Mouse (Mus musculus) embryo, embryonic 9.5 days (tissue): ENCODE measurements around the gene Nfkbie.
A peak's percentile ranks its signal among the peaks of the same experiment; 100 is the strongest.

ENCODE experiments used
- DNase-seq: peaks from one replicate; pipeline ENCODE4 v3.0.0-alpha.2; 2017; ENCODE audit errors: extremely low spot score

The Nfkbie gene

DNA sequence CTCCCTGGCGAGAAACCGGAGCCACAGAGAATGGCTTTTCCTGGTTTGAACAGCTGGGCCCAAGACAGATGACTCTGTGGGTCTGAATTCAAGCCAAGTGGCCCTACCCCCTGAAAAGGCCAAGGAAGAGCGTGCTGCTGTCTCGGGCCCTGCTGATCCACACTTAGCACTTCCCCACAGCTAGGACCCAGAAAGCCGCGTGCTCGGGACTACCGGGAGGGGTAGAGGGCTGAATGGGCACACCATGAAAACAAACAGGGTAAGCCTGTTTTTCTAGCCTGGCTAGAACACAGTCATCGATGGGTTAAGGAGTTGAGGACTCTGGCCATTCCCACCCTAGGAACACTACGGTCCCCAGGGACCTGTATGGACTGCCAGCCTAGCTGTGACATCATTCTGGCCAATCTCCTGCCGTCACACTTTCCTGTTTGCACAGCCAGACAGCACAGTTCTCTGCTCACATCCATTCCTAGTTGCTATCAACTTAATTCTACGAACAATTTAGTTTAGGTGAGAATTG lies 25.5 kb downstream of the Nfkbie start:
- no peak for DNase-seq

GRCm38 (mm10) chr17:45581567-45581983 lies 26.1 kb downstream of the Nfkbie start:
- DNase-seq = peak; percentile 74

- DNase-seq = no peak
These were observed 26.7 kb downstream of the Nfkbie start for GRCm38 (mm10) chr17:45582188-45582587.

DNA sequence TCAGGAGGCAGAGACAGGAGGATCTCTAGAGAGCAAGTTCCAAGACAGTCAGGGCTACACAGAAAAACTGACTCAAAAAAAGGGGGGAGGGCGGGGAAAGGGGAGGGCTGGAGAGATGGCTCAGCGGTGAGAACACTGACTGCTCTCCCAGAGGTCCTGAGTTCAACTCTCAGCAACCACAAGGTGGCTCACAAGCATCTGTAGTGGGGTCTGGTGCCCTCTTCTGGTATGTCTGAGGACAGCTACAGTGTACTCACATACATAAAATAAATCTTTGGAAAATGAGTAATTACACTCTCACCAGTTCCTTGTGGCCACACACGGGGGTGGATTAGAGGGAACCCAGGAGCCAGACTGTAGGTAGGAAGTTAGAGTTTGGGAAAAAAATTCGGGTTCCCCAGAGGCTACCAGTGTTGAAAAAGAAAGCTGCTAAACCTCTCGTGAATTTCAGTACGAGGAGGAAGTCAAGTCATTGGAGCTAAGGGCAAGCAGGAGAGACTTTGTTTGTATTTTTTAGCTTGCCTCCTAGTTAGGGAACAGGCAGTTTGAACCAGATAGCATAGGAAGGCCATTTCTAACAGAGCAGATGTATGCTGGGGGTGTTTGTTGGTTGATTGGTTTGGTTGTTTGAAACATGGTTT lies 27.3 kb downstream of the Nfkbie start:
- DNase-seq = no peak

- DNase-seq = peak; percentile 72
These were observed 28.8 kb downstream of the Nfkbie start for GRCm38 (mm10) chr17:45584096-45584896.

DNA sequence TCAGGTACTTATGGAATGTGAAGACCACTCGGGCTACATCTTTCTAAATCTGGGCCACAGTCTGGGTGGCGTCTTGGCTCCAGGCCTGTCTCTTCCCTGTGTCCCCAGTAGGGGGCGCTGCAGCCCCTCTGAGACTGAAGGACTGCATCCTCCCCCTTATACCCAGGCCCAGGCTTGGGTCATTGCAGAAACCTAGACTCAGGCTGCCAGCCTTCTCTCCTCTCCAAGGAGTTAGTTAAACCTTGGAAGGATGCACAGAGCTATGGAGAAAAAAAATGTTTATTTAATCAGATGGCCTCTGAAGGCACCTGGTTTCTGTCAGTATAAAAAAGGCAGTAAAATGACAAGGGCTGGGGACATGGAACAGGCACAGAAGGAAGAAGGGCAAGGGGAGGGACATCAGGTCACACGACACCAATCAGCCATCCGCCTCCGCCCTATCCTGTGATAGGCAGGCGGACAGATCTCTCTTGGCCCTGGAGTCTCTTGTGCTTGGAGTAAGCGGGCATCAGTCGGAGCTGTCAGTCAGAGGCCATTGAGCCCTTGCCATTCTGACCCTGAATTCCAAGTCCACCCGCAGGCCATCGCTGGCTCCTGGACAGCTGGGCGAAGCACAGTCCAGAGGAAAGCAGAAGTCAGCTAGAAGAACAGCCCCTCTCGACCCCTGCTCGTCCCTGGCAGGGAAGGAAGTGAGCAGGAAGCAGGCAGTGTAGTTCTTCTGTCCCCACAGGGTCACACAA lies 29.6 kb downstream of the Nfkbie start:
- DNase-seq = peak; percentile 86

DNA sequence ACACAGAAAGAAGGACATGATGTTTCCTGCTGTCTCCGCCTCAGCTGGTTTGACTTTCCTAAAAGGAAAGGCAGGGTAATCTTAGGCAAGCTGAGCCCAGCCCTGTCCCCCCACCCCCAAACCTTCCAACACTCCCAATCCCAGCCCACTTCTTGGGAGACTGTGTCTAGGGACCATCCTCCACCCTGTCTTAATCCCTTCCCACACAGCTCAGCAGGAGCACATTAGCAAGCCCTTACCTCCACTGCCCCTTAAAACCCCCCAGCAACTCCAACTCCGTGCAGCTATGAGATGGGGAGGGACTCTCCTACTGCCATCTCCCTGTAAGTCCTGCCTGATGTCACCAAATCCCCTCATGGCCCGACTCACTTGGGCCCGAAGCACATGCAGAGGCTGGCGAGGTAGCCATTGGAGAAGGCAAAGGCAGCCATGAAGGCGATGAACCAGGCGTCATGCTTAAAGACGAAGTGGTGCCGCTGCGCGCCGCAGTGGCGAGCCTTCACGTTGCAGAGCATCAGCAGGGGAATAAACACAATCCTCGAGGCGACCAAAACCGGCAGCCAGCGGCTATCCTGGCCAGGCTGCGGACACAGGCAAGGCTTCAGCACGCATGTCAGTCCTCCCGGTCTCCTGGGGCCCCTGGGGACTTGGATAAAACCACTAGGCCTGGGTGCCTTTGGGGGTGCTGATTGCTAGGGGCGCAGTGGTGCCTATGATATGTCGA lies 30.4 kb downstream of the Nfkbie start:
- no peak for DNase-seq

- no peak for DNase-seq
These were observed 30.9 kb downstream of the Nfkbie start for GRCm38 (mm10) chr17:45586449-45586837.

- DNase-seq = no peak
These were observed 32.9 kb downstream of the Nfkbie start for GRCm38 (mm10) chr17:45588370-45588769.

DNA sequence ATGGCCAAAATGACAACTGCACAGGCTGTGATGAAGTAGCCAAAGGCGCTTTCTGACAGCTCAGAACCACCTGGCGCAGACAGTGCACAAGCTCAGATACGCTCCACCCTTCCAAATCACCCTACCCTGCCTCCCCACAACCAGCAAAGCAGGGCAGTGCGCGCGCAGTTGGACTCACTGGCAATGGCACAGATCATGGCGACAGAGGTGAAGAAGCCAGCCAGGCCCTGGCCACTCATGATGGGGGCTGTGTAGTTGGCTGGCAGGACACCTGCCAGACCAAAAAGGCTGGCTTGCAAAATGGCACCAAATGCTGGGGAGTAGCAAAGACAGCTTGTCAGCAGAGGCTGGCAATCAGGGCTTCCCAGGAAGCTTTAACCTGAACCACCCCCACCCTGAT lies 33.7 kb downstream of the Nfkbie start:
- no peak for DNase-seq

- DNase-seq = no peak
These were observed 34.3 kb downstream of the Nfkbie start for GRCm38 (mm10) chr17:45589844-45590243.

DNA sequence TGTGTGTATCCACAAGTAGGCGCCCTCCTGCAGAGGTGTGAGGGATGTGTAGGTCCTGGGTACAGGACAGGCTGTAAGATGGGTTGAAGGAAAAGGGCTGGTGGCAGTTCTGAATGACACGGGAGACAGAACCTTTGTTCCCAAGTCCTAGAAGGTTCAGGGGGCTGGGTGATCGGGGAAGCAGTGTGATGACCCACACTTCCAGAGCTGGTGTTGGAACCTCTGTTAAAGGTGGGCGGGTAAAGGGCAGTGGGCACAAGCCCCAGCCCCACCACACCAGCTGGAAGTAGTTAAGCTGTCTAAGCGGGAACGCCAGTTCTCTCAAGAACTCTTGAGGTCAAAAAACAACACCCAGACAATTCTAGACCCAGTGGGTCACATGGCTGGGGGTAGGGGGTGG lies 34.9 kb downstream of the Nfkbie start:
- DNase-seq = no peak

- no peak for DNase-seq
These were observed 36.5 kb downstream of the Nfkbie start for GRCm38 (mm10) chr17:45591701-45592605.

- no peak for DNase-seq
These were observed 37.3 kb downstream of the Nfkbie start for GRCm38 (mm10) chr17:45592606-45593431.

DNA sequence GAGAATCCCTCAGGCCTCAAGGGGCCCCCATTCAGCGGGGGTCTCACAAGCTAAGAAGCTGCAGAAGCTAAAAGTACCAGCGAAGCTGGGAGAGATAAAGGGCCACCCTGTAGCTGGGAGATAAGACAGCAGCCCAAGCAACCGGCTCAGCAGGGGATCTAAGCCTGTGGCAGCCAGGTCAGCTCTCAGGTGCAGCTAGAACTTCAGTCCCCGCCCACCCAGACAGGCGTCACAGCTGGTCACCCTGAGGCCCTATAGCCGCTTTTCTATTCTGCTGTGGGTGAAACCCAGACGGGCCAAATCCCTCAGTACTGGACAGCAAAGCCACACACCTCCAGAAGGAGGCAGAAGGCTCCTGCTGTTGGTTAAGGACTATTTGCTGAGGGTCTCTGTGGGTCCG lies 38.0 kb downstream of the Nfkbie start:
- DNase-seq = no peak

DNA sequence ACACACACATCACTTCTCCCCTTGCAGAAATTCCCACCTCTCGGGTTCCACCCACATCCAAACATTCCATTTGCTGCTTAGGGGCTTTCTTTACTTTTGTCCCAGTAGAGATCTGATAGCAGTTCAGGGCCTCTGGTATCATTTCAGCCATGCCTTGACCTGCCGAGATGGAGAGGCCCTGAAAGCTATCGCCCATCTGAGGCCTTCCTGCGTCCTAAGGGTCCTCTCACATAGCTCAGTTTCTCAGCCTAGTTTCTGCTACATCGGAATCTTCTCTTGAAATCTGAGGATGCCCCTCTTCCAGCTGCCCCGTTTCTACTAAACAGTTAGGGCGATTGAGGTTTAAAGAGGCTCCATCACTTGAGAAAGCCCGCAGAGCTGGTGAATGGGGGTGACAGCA lies 38.7 kb downstream of the Nfkbie start:
- DNase-seq = no peak

DNA sequence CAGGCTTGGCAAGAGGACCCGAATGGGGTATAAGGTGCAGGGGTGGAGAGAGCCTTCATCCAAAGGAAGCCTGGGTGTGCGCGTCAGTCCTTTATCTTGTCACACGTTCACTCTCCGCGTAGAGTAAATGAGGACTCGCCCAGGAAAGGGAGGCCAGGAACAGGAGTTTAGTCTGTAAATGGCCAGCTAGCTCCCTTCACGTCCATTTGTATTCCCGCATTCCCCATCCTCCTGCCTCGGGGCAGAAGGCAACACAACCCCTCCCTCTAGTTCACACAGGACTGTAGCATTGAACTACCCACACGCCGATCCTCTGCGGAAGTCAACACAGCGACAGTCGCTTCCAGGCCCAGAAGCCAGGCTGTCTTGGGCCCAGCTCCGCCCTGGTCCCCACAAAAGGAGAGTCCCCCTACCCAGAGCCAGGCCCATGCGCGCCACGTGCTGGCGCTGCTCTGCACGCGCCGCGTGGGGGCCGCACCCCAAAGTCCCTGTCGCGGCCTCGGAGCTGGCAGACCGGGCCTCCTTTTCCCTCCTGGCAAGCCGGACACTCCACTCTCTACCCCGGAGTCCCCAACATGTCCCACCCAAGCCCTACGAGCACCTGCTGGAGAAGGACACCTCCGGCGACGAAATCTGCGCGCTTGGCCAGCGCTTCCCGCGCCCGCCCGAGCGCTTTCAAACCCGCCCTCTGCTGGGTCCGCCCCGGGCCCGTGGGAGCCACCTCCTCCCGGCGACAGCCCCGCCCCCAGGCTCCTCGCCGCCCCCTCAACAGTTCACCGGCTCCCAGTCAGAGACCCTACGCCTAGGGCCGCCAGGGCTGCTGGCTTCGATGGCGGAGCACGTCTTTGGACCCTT lies 39.6 kb downstream of the Nfkbie start:
- DNase-seq = peak; percentile 76

DNA sequence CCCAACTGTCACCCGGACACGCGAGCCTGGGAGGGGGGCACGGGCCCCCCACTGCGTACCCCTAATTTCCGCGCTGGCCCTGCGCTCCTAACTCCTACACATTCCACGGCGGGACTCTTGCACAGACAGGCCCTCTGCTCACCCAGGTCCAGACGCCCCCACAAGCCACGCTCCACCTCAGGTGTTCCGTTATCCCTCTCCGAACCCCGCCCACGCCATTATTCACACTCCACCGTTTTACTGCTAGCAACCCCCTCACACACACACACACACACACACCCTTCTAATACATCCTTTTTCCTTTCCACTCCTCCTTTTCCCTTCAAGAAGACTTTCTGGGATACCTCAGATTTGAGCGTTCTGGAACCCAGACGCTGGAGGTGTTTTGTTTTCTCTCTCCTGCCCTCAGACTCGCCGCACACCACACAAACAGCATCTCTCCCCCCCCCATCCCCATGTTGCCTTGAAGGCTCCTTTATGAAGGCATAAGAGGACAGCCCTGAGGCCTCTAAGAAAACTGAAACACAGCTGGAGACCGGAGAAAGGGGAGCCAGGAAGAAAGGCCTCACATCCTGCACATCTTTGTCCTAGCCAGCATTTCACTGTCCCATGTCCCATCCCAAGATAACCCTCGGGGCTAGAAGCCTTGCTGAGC lies 40.4 kb downstream of the Nfkbie start:
- DNase-seq = no peak
